Mouse (Mus musculus) spleen, postnatal 4 days (tissue): ENCODE results near the gene Cfap44.

Experiments
- DNase-seq, 2 experiments: peaks; one replicate each; pipeline ENCODE4 v3.0.0; 2022; ENCODE audit warnings: low spot score in 2 of 2

Gene Cfap44

GRCm38 (mm10) chr16:44394577-44395243 is at the start of gene Cfap44:
Gene Cfap44 (plus strand): TSS chr16:44394796.
- peak; percentile 35 to 71 for DNase-seq

GRCm38 (mm10) chr16:44347071-44347901 is 47.3 kb upstream of the Cfap44 start, which contains the start of gene Spice1:
Gene Spice1 (plus strand): TSS chr16:44347121.
- DNase-seq: peak; percentile 94 to 97

- no peak for DNase-seq
Measured at GRCm38 (mm10) chr16:44349801-44350397, 44.7 kb upstream of the Cfap44 start.

- no peak for DNase-seq
Measured at GRCm38 (mm10) chr16:44356291-44356690, 38.3 kb upstream of the Cfap44 start.

GRCm38 (mm10) chr16:44357571-44358268 is 36.9 kb upstream of the Cfap44 start:
- peak; percentile 70 to 77 for DNase-seq

GRCm38 (mm10) chr16:44361921-44362890 is 32.4 kb upstream of the Cfap44 start:
- no peak for DNase-seq

GRCm38 (mm10) chr16:44365522-44365921 is 29.1 kb upstream of the Cfap44 start:
- DNase-seq: no peak

GRCm38 (mm10) chr16:44375459-44375858 is 19.1 kb upstream of the Cfap44 start:
- DNase-seq: no peak

- no peak for DNase-seq
Measured at GRCm38 (mm10) chr16:44380006-44380405, 14.6 kb upstream of the Cfap44 start.

GRCm38 (mm10) chr16:44381578-44381977 is 13.0 kb upstream of the Cfap44 start:
- DNase-seq: no peak

- DNase-seq: no peak
Measured at GRCm38 (mm10) chr16:44383549-44383948, 11.0 kb upstream of the Cfap44 start.

GRCm38 (mm10) chr16:44384251-44384650 is 10.3 kb upstream of the Cfap44 start:
- no peak for DNase-seq

- no peak for DNase-seq
Measured at GRCm38 (mm10) chr16:44391877-44392548, 2.6 kb upstream of the Cfap44 start.

GRCm38 (mm10) chr16:44404933-44405332 is 10.3 kb downstream of the Cfap44 start:
- DNase-seq: no peak

GRCm38 (mm10) chr16:44407211-44407610 is 12.6 kb downstream of the Cfap44 start:
- DNase-seq: no peak

- DNase-seq: no peak
Measured at GRCm38 (mm10) chr16:44408290-44408689, 13.7 kb downstream of the Cfap44 start.

- no peak for DNase-seq
Measured at GRCm38 (mm10) chr16:44410176-44410575, 15.6 kb downstream of the Cfap44 start.

- DNase-seq: no peak
Measured at GRCm38 (mm10) chr16:44417596-44417995, 23.0 kb downstream of the Cfap44 start.

- DNase-seq: no peak
Measured at GRCm38 (mm10) chr16:44421735-44422134, 27.1 kb downstream of the Cfap44 start.

GRCm38 (mm10) chr16:44423499-44423898 is 28.9 kb downstream of the Cfap44 start:
- no peak for DNase-seq
